Mouse (Mus musculus) c-Kit-positive CD71-positive TER-119-negative erythroid progenitor cells, embryonic 14.5 days (primary cell): ENCODE measurements around the gene Ttc29.

Source experiments
- DNase-seq: peaks from one replicate; pipeline ENCODE4 v3.0.0-alpha.2; 2013; ENCODE audit warnings: low read depth

Ttc29 gene

GRCm38 (mm10) chr8:78213074-78213473 lies at the start of gene Ttc29:
Gene Ttc29 (plus strand): TSS chr8:78213297.
- no peak for DNase-seq

GRCm38 (mm10) chr8:78171351-78171750 lies 41.7 kb upstream of the Ttc29 start:
- no peak for DNase-seq

GRCm38 (mm10) chr8:78182654-78183053 lies 30.4 kb upstream of the Ttc29 start:
- no peak for DNase-seq

- no peak for DNase-seq
Observed at GRCm38 (mm10) chr8:78183414-78183813, 29.7 kb upstream of the Ttc29 start.

DNA sequence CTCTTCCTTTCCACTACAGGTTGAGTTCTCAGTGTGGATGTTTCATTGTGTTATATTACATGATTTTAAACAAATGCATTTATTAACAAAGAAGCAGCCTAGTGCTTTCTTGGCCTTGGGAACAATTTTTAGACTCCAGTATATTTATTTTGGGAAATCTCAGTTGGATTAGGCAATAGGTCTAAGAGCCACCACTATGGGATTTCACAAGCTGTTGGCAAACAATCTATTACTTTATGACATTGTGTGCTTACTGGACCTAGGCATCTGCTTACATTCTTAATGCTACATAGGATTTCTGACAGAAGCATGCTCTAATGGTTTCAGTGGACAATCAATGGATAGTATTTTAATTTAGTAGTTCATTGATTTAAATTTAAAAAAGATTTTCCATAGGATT lies 26.0 kb upstream of the Ttc29 start:
- DNase-seq = no peak

GRCm38 (mm10) chr8:78204229-78204628 lies 8.9 kb upstream of the Ttc29 start:
- peak; percentile 6 for DNase-seq

DNA sequence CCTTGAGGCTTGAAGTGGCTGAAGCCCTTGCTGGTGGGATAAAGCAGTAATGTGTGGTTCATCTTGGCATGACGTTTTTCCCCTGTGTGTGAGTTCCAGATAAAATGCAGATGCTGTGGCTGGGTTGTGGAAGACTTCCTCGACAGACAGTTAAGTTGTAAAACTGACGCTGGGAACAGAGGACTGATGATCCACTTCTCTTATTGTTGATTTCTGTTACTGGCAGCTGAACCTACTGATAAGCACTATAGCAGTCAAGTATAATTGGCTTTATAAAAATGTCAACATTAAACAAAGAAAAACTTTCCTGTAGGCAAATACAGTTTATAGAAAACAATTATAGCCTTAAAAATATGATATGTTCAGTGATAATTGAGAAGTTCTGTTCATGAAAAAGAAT lies 2.7 kb upstream of the Ttc29 start:
- no peak for DNase-seq

- DNase-seq = no peak
Observed at GRCm38 (mm10) chr8:78214645-78215044, 1.5 kb downstream of the Ttc29 start.

DNA sequence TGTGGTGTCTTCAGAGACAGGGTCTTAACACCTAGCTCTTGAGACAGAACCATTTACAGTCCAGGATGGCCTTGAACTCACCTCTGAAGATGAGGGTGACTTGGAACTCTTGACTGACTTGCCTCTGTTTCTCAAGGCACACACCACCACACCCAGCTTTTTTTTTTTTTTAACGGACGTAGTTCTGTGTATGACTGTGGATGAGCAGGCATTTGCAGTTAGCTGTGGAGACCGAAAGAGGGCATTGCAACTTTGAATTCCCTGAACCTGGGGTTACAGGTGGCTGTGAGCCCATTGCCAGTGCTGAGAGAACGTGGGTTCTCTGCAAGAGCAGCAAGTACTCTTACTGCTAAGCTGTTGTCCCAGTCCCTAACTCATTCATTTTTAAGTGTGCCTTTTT lies 13.0 kb downstream of the Ttc29 start:
- no peak for DNase-seq

- no peak for DNase-seq
Observed at GRCm38 (mm10) chr8:78230721-78231120, 17.6 kb downstream of the Ttc29 start.

DNA sequence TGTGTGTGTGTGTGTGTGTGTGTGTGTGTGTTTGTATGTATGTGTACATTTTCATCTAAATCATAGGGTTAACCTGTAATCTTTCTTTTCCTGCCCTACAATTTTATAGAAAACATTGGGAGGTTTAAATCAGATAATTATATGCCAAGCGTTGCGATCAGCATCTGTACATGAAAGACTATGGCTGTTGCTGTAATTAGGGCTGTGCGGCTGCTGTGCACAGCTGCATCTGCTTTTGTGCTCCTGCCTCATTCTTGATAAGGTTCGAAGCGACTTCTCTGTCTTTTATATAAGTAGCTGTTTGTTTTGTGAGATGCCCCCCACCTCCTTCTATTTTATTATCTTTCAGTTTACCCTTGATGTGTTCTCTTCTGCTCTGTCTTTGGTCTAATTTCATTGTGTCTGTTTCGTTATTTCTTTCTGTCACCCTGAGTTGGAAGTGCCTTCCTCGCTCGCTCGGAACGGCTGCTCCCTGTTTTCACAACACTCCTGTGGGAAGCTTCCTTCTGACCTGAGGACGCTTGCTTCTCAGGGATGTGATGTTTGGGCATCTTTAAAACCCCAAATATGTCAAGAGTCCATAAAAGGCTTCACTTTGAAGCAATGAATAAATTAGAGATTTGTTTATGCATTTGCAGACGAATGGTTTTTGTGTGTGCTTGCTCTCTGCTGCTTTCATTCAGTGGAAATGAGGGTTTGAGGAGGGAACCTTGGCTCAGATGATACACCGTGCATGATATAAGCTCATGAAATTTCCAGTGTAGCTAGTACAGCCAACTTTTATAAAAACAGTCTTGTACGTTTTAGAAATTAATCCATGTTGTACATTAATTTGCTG lies 20.0 kb downstream of the Ttc29 start:
- DNase-seq = no peak

DNA sequence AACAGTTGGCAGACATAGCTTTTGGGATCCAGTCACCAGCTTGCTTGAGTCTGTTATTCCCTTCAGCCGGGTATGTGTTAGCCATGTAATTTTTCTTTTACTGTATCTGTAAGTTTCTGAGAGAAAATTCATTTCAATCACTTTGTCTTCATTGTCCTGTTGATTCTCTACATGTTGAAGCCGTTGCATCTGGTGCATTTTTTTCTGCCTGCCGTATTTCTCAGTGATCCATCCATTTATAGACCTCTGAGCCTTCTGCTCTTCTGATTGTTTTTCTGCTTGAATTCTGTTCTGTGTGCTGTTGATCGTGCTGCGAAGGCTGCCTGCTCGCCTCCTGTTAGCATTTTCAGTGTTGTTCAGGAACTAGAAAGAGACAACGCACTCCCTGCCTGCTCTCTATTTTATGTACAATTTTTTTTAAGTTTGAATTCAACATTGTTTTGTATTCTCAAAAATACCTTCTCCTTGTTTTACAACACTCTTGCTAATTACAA lies 20.7 kb downstream of the Ttc29 start:
- no peak for DNase-seq

- DNase-seq = no peak
Observed at GRCm38 (mm10) chr8:78237972-78238675, 25.0 kb downstream of the Ttc29 start.

DNA sequence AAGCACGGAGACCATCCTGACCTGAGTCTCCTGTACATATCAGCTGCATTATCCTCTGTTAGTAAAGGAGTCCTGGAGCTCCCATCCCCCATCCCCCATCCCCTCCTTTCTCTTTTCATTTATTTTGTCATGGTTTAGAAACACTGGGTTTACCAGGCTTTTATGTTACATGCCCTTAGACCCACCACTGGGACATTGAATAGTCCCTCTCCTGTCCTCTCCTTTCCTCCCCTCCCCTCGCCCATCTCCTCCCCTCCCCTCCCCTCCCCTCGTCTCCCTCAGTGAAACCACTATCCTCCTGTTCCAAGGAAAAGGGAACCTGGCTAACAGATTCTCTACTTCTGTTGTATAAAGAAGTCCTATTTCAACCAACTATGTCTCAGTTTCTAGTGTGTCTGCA lies 38.0 kb downstream of the Ttc29 start:
- no peak for DNase-seq

DNA sequence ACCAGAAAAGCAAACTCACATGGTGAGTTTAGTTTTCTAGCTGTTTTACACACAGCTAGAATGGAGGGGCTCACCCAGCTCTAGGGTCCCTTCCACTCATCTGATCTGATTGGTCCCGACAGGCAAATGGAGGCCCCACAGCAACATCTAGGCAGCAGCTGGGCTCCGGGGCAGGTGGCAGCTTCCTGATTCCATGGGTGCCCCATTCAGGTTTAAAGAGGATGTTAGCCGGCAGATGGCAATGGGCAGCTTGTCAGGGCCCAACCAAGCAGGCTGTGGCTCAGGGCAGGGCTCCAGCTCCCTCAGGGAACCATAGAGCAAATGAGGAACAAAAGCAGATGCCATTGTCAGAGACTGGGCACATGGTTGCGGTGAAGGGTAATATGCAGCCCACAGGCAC lies 41.3 kb downstream of the Ttc29 start:
- DNase-seq = no peak

DNA sequence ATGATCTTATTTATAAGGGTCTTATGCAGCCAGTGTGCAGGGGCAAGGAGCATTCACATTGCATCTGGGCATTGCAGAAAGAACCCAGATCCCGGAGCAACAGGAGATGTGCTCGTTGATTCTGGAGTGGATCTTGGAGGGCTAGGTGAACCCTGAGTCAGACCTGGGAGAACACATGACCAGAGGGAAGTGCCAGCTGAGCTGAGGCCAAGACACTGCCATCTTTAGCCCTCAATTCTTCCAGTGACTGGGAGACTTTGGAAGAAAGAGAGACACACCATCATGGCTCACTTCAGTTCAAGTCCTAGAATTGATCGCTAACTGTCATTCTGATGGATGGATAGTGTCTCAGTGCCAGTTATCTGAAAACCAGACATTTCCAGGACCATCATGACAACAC lies 41.9 kb downstream of the Ttc29 start:
- no peak for DNase-seq

- no peak for DNase-seq
Observed at GRCm38 (mm10) chr8:78265506-78265905, 52.4 kb downstream of the Ttc29 start.

- DNase-seq = no peak
Observed at GRCm38 (mm10) chr8:78266231-78266630, 53.1 kb downstream of the Ttc29 start.

- DNase-seq = no peak
Observed at GRCm38 (mm10) chr8:78267894-78268411, 54.9 kb downstream of the Ttc29 start.

DNA sequence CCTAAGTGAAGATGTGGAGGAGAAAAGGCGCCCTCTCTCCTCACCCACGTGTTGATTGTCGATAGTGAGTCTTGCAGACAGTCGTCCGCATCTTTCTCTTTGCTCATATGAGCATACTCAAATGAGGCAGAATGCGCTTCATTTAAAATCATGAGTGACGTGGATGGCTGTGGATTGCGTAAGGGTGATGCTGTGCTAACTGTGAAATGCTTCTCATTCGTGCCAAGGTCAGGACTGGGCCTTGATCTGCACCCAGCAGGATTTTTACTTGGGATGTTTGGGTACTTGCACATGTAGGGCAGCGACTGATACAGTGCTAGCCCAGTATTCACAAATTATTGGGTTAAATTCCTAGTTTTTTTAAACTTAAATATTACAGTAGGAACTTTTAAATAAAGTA lies 56.2 kb downstream of the Ttc29 start:
- no peak for DNase-seq

- DNase-seq = no peak
Observed at GRCm38 (mm10) chr8:78271391-78271790, 58.3 kb downstream of the Ttc29 start.

DNA sequence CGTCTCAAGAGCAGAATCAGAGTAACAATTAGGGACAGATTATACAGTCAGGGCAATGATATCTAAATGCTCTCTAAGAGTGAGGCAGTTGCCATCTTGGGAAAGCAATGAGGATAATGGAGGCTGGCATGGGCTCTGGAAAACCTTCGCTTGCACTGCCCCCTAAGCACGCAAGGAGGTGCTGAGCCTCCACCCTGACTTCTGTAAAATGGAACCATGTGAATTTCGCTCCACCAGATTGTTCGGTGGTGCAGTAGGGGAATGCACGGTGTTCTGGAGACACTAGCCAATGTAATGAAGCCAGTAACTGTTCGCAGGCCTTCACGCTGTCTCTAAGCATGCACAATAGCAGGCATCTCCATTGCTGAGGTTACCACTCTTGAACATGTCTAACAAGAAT lies 63.0 kb downstream of the Ttc29 start:
- DNase-seq = no peak

GRCm38 (mm10) chr8:78277411-78277810 lies 64.3 kb downstream of the Ttc29 start:
- DNase-seq = no peak
